Comparison of ENCODE assay signal across 33 mouse cellular contexts in the genomic region with DNA sequence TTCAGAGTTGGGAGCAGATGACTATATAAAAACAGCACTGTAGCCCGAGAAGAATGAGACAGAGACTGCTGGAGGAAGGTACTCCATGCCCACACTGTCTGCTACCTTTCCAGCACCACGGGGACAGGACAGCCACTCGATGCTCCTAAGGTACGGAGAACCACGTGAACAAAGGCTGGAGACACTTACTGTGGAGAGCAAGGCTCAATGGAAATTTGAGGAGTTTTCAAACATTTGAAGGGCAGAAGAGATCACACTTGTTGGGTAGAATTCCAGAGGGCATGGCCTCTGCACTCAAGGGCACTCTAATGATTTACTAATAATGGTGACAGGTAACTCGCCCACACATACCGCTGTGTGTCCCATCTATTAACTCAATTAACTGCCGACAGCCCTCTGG. TPM values are rescaled to one million over a fixed set of nuclear protein-coding genes. Genes with fewer than 3 reads are reported as not detected.
DNase-seq lines count a peak whose midpoint lies in the region; ATAC-seq and TF ChIP-seq lines count a peak whose summit lies in the region.
"Had no signal": no experiment of that assay in that cellular context is flagged by ENCODE, and none has a peak within 500 bp of the region (broad histone marks: within the 10 kb centered on the region; RNA-seq: fewer than 3 reads in every experiment).

No protein-coding gene starts in this region.

- DNase-seq in heart, postnatal 25 days (ENCODE audit: low spot score): no peak
- no peak for DNase-seq in left cerebral cortex, adult 2 months (ENCODE audit: extremely low spot score in 1 of 2, low spot score in 2 of 2)
- DNase-seq in left cerebral cortex, postnatal 14 days (ENCODE audit: low spot score in 2 of 2): no peak
- no peak for DNase-seq in lung, postnatal 36 days
- DNase-seq in cerebellum, adult 2 months: no peak
- DNase-seq: adrenal gland, postnatal 10 days; cerebellum, adult 18-20 months; cerebellum, postnatal 14 days; gastrocnemius, adult 2 months; gastrocnemius, postnatal 36 days; heart, adult 2 months; kidney, adult 8-10 months; kidney, postnatal 4 days; layer of hippocampus, adult 9-11 months; lung, postnatal 10 days; midbrain, embryonic 14.5 days; right cerebral cortex, postnatal 25 days; thymus, postnatal 25 days had no signal

- intact Hi-C loops in heart, postnatal 25 days (cut with DNase I): no loop called here
- intact Hi-C loops in left cerebral cortex, adult 2 months (cut with DNase I): no loop called here
- intact Hi-C loops in left cerebral cortex, postnatal 14 days (cut with DNase I): no loop called here

- no peak overlapping the region for H3K4me3 ChIP-seq in heart, embryonic 13.5 days
- H3K4me3 ChIP-seq in left cerebral cortex, adult 2 months: no peak overlapping the region
- no peak overlapping the region for H3K4me3 ChIP-seq in lung, embryonic 16.5 days (ENCODE audit: low read length)
- no peak overlapping the region for H3K4me3 ChIP-seq in brown adipose tissue, adult 24 weeks (ENCODE audit: insufficient read depth, low read depth, low read length)
- no peak overlapping the region for H3K4me3 ChIP-seq in cerebellum, adult 2 months (replicated peaks; ENCODE audit: insufficient read depth, low read depth, low read length)
- H3K4me3 ChIP-seq: erythroblast, embryonic 14.5 days; gastrocnemius, adult 2 months; heart, adult 2 months; hindbrain, embryonic 10.5 days; limb, embryonic 12.5 days had no signal

- peaks cover 53% of the 10 kb centered on the region for H3K36me3 ChIP-seq in heart, embryonic 13.5 days
- peaks cover 13% of the 10 kb centered on the region for H3K36me3 ChIP-seq in lung, embryonic 16.5 days (ENCODE audit: control insufficient read depth, insufficient read depth, low read length)

- WGBS in heart, embryonic 13.5 days: 67% methylated on average over 8 of the region's 8 CpGs
- 48% methylated on average over 8 of the region's 8 CpGs for WGBS in lung, embryonic 16.5 days
- WGBS in cerebellum, adult 2 months: 95% methylated on average over 8 of the region's 8 CpGs

- no peak overlapping the region for H3K9ac ChIP-seq in heart, embryonic 13.5 days
- H3K9ac ChIP-seq in lung, embryonic 16.5 days (ENCODE audit: low read length): no peak overlapping the region
- H3K9ac ChIP-seq: limb, embryonic 12.5 days; liver, embryonic 14.5 days had no signal

- ATAC-seq in heart, embryonic 13.5 days (ENCODE audit: extremely low read depth, insufficient number of reproducible peaks, low FRiP score, low TSS enrichment): no peak
- no peak for ATAC-seq in lung, embryonic 16.5 days (ENCODE audit: low read depth)
- ATAC-seq: forebrain, embryonic 16.5 days; hindbrain, embryonic 16.5 days; intestine, embryonic 16.5 days had no signal

- no peaks in the 10 kb centered on the region for H3K9me3 ChIP-seq in heart, embryonic 13.5 days
- no peaks in the 10 kb centered on the region for H3K9me3 ChIP-seq in lung, embryonic 16.5 days (ENCODE audit: control insufficient read depth, low read length)
- H3K9me3 ChIP-seq: G1E; hindbrain, embryonic 10.5 days; limb, embryonic 12.5 days had no signal

- TF ChIP-seq POLR2A in cerebellum, adult 2 months (IDR thresholded peaks at IDR 0.05; ENCODE audit: borderline replicate concordance, insufficient read depth, low read length): no peak

- TF ChIP-seq CTCF in left cerebral cortex, adult 2 months (IDR thresholded peaks at IDR 0.05): no peak
- no peak for TF ChIP-seq CTCF in cerebellum, adult 2 months (IDR thresholded peaks at IDR 0.05; ENCODE audit: borderline replicate concordance, insufficient read depth, low read depth, low read length)

- no peaks in the 10 kb centered on the region for H3K27me3 ChIP-seq in heart, embryonic 13.5 days (replicated peaks)
- no peaks in the 10 kb centered on the region for H3K27me3 ChIP-seq in lung, embryonic 16.5 days (ENCODE audit: control insufficient read depth, insufficient read depth, low read depth, low read length)
- H3K27me3 ChIP-seq in cerebellum, adult 2 months (ENCODE audit: control insufficient read depth, insufficient read depth, low read length): no peaks in the 10 kb centered on the region
- H3K27me3 ChIP-seq: limb, embryonic 12.5 days; Patski had no signal

- H3K27ac ChIP-seq in heart, embryonic 13.5 days (replicated peaks): 0 out of 2 replicates have a peak overlapping the region, but pooled peaks have one; percentile 58
- peak overlapping the region; percentile 42 for H3K27ac ChIP-seq in left cerebral cortex, adult 2 months
- H3K27ac ChIP-seq in lung, embryonic 16.5 days (ENCODE audit: low read length): peak overlapping the region; percentile 23; the same call in 1 of the 2 replicates
- H3K27ac ChIP-seq in brown adipose tissue, adult 24 weeks (replicated peaks; ENCODE audit: low read depth, low read length): peak overlapping the region; percentile 29
- H3K27ac ChIP-seq in cerebellum, adult 2 months (ENCODE audit: insufficient read depth, low read length): no peak overlapping the region
- H3K27ac ChIP-seq: gastrocnemius, adult 2 months; heart, adult 2 months; hindbrain, embryonic 10.5 days; kidney, postnatal 0 days; liver, embryonic 14.5 days had no signal

- no peak overlapping the region for H3K4me2 ChIP-seq in heart, embryonic 13.5 days
- H3K4me2 ChIP-seq in lung, embryonic 16.5 days (ENCODE audit: low read depth, low read length): no peak overlapping the region
- H3K4me2 ChIP-seq: limb, embryonic 12.5 days had no signal

- H3K4me1 ChIP-seq in heart, embryonic 13.5 days: peaks cover 64% of the 10 kb centered on the region
- peaks cover 17% of the 10 kb centered on the region for H3K4me1 ChIP-seq in lung, embryonic 16.5 days (replicated peaks; ENCODE audit: control insufficient read depth, insufficient read depth, low read length)
- peaks cover 18% of the 10 kb centered on the region for H3K4me1 ChIP-seq in brown adipose tissue, adult 24 weeks (ENCODE audit: control insufficient read depth, insufficient read depth, insufficient read length, low read length)
- peaks cover 7% of the 10 kb centered on the region for H3K4me1 ChIP-seq in cerebellum, adult 2 months (ENCODE audit: control insufficient read depth, insufficient read depth, low read length)

RNA-seq across cellular contexts. Expression of a gene that starts 21.2 kb away (rescaled TPM):
- polyA plus RNA-seq in heart, embryonic 13.5 days (2015; fragmentation: Nextera tagmentation; extraction: Ambion mirVana): 27.6 and 29.2 TPM in 2 replicates
- 10 to 100 TPM; 31.9 to 41.0 TPM for total RNA-seq in heart, postnatal 25 days (2021)
- 10 to 100 TPM; 72.1 to 72.6 TPM for total RNA-seq in left cerebral cortex, adult 2 months (2021)
- total RNA-seq in left cerebral cortex, postnatal 14 days (2021): 10 to 100 TPM; 73.5 to 77.7 TPM
- 37.5 and 37.7 TPM in 2 replicates for polyA plus RNA-seq in lung, embryonic 16.5 days (2015; fragmentation: Nextera tagmentation; extraction: Ambion mirVana)
- polyA plus RNA-seq in brown adipose tissue, adult 24 weeks (2012; ENCODE audit: insufficient read depth, insufficient read length, missing spikeins): 35.2 and 35.6 TPM in 2 replicates
- polyA plus RNA-seq in cerebellum, adult 2 months (2012; rRNA removed): 81.3 and 88.4 TPM in 2 replicates

RNA-seq across cellular contexts. Expression of a gene that starts 40.0 kb away (rescaled TPM):
- polyA plus RNA-seq in heart, embryonic 13.5 days (2015; fragmentation: Nextera tagmentation; extraction: Ambion mirVana): 6.2 TPM in 2 replicates
- 10 to 100 TPM; 21.8 to 22.0 TPM for total RNA-seq in heart, postnatal 25 days (2021)
- 1 to 10 TPM; 2.0 to 3.4 TPM for total RNA-seq in left cerebral cortex, adult 2 months (2021)
- total RNA-seq in left cerebral cortex, postnatal 14 days (2021): 1 to 10 TPM; 1.7 to 4.3 TPM
- 67.3 and 72.5 TPM in 2 replicates for polyA plus RNA-seq in lung, embryonic 16.5 days (2015; fragmentation: Nextera tagmentation; extraction: Ambion mirVana)
- 3.5 and 11.1 TPM in 2 replicates for polyA plus RNA-seq in brown adipose tissue, adult 24 weeks (2012; ENCODE audit: insufficient read depth, insufficient read length, missing spikeins)
- polyA plus RNA-seq in cerebellum, adult 2 months (2012; rRNA removed): 0.34 and 0.43 TPM in 2 replicates
- total RNA-seq: monocyte, adult 5-6 weeks; neutrophil, adult 5-6 weeks had no signal
- polyA plus RNA-seq: G1E, Patski had no signal

RNA-seq across cellular contexts. Expression of a gene that starts 55.1 kb away (rescaled TPM):
- 5.1 and 6.0 TPM in 2 replicates for polyA plus RNA-seq in heart, embryonic 13.5 days (2015; fragmentation: Nextera tagmentation; extraction: Ambion mirVana)
- 10 to 100 TPM; 46.0 to 46.2 TPM for total RNA-seq in heart, postnatal 25 days (2021)
- total RNA-seq in left cerebral cortex, adult 2 months (2021): 10 to 100 TPM; 24.4 to 25.3 TPM
- 10 to 100 TPM; 23.6 to 28.2 TPM for total RNA-seq in left cerebral cortex, postnatal 14 days (2021)
- polyA plus RNA-seq in lung, embryonic 16.5 days (2015; fragmentation: Nextera tagmentation; extraction: Ambion mirVana): 2.7 and 3.0 TPM in 2 replicates
- 22.4 and 30.0 TPM in 2 replicates for polyA plus RNA-seq in brown adipose tissue, adult 24 weeks (2012; ENCODE audit: insufficient read depth, insufficient read length, missing spikeins)
- polyA plus RNA-seq in cerebellum, adult 2 months (2012; rRNA removed): 19.0 and 21.1 TPM in 2 replicates
